Mouse (Mus musculus): ENCODE results near the gene Fxr2. TPM values are rescaled to one million over a fixed set of nuclear protein-coding genes. Genes with fewer than 3 reads are reported as not detected.

The Fxr2 gene
- total and polyA plus RNA-seq, 2 experiments from 2014 or later = 27.2 to 84.1 TPM

DNA sequence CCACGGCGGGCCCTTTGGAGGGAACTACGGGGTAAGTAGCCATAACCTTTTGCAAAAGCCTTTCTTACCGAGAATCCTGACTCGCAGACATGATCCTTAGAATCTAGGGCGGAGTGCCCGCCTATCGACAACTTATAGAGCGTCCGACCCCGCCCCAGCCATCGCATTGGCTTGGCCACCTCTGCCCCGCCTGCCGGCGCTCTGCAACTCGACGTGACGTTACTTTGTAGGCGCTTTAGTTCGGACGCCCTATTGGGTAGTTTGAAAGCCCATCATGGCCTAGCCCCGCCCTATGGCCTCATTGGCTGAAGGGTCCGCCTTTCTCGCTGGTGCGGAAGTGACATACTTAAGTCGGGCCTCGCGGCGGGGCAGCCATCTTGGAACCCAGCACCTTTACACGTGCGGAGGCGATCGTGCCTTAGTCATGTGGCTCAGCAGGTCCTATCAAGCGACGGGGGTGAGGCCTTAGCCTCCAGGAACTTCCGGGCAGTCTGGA lies 39.5 kb downstream of the Fxr2 start, which contains the start of gene Eif4a1:
Gene Eif4a1, minus strand, starts transcription at position 213 of the 496 bp plus-strand sequence.
- ATAC-seq (ENCODE audit: low FRiP score) (peak; percentile 94), DNase-seq (ENCODE audit: low spot score) (peak; percentile 100)
- H3K27ac ChIP-seq (ENCODE audit: low read depth, low read length) = peak within 1 kb of the TSS; percentile 99
- TF ChIP-seq CTCF (IDR thresholded peaks at IDR 0.05) = peak; percentile 35; the same call in 1 of the 2 replicates
- peak within 1 kb of the TSS; percentile 83 for H3K4me2 ChIP-seq (ENCODE audit: low read depth, low read length, poor library complexity, severe bottlenecking)
- no peaks in the 10 kb centered on the region for H3K9me3 ChIP-seq (ENCODE audit: low read length)
- no peaks in the 10 kb centered on the region for H3K27me3 ChIP-seq (ENCODE audit: insufficient read depth, low read length)
- peak within 1 kb of the TSS; percentile 98 for H3K4me3 ChIP-seq (ENCODE audit: low read depth, low read length)
- peaks cover 44% of the 10 kb centered on the region for H3K36me3 ChIP-seq (ENCODE audit: insufficient read depth, low read length)
- H3K9ac ChIP-seq (replicated peaks; ENCODE audit: low read length, poor library complexity, severe bottlenecking) = peak within 1 kb of the TSS; percentile 100
- H3K4me1 ChIP-seq (ENCODE audit: insufficient read depth, low read length) = 0 out of 2 replicates have a peak, but pooled peaks cover 6% of the 10 kb centered on the region
- WGBS = under 1% methylated on average over 36 of the region's 36 CpGs

DNA sequence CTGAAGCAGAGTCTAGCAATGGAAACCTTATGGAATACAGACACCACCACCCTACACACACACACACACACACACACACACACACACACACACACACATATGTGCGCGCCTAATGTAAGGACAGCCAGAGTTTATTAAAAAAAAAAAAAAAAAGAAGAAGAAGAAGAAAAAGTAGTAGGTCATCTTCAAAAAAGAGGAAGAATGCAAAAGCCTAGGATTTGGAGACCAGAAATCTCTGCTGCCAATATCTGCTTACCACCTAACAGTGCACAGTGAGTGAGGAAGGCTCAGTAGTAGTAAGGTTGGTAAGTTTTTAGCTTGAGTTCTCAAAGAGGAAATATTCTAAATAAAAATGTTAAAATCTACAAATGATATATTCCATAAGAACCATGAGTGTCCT lies 46.4 kb downstream of the Fxr2 start:
- Histone ChIP-seq H3K9ac (replicated peaks; ENCODE audit: low read length, poor library complexity, severe bottlenecking) (0 out of 2 replicates have a peak overlapping the region, but pooled peaks have one; percentile 29), H3K27ac (ENCODE audit: low read depth, low read length) (no peak overlapping the region), H3K36me3 (ENCODE audit: insufficient read depth, low read length) (peaks cover 28% of the 10 kb centered on the region), H3K4me3 (ENCODE audit: low read depth, low read length) (no peak overlapping the region), H3K27me3 (ENCODE audit: insufficient read depth, low read length) (no peaks in the 10 kb centered on the region), H3K4me2 (ENCODE audit: low read depth, low read length, poor library complexity, severe bottlenecking) (no peak overlapping the region), H3K9me3 (ENCODE audit: low read length) (no peaks in the 10 kb centered on the region), H3K4me1 (ENCODE audit: insufficient read depth, low read length) (peaks cover 11% of the 10 kb centered on the region)
- 96% methylated on average over 2 of the region's 2 CpGs for WGBS
- ATAC-seq (ENCODE audit: low FRiP score) = no peak
- DNase-seq (ENCODE audit: low spot score) = no peak
- no peak for TF ChIP-seq CTCF (IDR thresholded peaks at IDR 0.05)

DNA sequence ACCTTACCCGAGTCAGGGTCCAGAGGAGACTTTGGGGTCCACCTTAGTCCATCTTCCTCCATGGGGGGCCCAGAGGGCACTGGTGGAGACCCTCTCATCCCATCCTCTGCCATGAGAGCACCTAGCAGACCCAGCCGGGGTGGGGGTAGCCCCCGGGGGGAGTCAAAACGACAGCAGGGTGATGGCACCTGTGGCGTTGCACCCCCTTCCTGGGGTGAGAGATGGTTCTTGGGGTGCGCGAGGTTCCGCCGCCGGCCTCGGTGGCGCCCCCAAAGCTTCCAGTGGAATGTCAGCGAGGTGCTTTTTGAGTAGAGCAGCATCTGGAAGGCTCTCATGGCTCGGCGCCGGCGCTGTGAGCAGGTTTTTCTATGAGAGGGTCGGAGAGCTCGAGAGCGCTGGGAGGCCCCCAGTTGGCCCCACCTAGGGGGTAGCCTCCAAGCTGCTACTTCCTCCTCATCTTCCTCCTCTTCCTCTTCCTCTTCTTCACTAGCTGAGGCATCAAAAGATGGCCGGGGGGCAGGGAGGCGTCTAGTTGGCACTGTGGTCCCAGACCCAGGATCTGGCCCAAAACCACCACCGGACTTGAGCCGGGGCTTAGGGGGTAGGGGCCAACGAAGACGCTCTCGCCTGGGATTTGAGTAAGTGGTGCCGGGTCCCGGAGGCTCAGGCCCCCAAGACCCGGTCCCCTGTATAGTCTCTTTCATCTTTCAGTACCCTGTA lies 47.5 kb downstream of the Fxr2 start:
- H3K4me1 ChIP-seq (ENCODE audit: insufficient read depth, low read length) = peaks cover 11% of the 10 kb centered on the region
- H3K9me3 ChIP-seq (ENCODE audit: low read length) = no peaks in the 10 kb centered on the region
- DNase-seq (ENCODE audit: low spot score) = no peak
- peak overlapping the region; percentile 91 for H3K4me2 ChIP-seq (ENCODE audit: low read depth, low read length, poor library complexity, severe bottlenecking)
- H3K27me3 ChIP-seq (ENCODE audit: insufficient read depth, low read length) = no peaks in the 10 kb centered on the region
- H3K36me3 ChIP-seq (ENCODE audit: insufficient read depth, low read length) = peaks cover 21% of the 10 kb centered on the region
- H3K27ac ChIP-seq (ENCODE audit: low read depth, low read length) = no peak overlapping the region
- H3K9ac ChIP-seq (replicated peaks; ENCODE audit: low read length, poor library complexity, severe bottlenecking) = peak overlapping the region; percentile 86; the same call in 1 of the 2 replicates
- WGBS = 91% methylated on average over 30 of the region's 30 CpGs
- peak overlapping the region; percentile 75 for H3K4me3 ChIP-seq (ENCODE audit: low read depth, low read length)
- ATAC-seq (ENCODE audit: low FRiP score) = no peak
- no peak for TF ChIP-seq CTCF (IDR thresholded peaks at IDR 0.05)

DNA sequence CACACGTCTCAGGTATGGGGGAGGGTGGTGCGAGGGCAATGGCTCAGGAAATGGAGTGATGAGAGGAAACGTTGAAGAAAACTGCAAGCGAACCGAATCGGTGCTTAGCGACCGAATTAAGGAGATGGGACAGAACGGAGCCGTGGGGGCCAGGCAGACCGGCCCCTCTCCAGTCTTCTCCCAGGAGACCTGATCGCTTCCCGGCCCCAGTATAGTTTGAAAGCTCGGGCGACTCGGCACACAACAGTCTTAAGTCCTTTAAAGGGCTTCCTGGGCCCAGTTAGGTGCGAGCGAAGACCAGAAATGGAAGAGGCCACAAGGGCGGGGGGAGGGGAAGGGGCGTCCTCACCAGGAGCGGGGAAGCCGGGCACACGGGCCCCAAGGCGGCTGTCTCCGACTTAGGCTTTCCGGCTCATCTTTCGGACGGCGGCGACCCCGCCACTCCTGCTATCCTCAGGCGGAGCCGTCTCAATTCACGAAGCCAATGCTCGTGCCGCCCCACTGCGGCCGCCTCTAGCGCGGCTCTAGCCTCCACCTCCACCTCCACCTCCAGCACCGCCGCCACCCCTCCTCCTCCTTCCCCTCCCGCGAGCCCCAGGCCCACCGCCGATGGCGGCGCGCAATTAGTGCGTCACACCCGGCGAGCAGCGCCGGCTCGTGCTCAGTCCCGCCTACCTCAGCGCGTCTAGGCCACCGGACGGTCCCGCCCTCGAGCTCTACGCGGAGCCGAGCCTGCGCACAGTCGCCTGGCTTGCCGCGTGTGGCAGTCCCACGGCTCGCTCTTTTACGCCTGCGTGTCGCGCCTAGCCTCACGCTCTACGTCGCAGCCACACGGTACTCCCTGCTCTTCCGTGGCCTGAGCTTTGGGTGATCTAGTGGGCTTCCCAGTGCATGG lies 48.8 kb downstream of the Fxr2 start, which contains the start of gene Senp3:
Gene Senp3, minus strand, starts transcription at position 771 of the 895 bp plus-strand sequence.
- H3K4me2 ChIP-seq (ENCODE audit: low read depth, low read length, poor library complexity, severe bottlenecking) = peak within 1 kb of the TSS; percentile 91
- H3K36me3 ChIP-seq (ENCODE audit: insufficient read depth, low read length) = peaks cover 12% of the 10 kb centered on the region; the same call in 1 of the 2 replicates
- H3K27me3 ChIP-seq (ENCODE audit: insufficient read depth, low read length) = no peaks in the 10 kb centered on the region
- peak within 1 kb of the TSS; percentile 86 for H3K9ac ChIP-seq (replicated peaks; ENCODE audit: low read length, poor library complexity, severe bottlenecking)
- peak within 1 kb of the TSS; percentile 75 for H3K4me3 ChIP-seq (ENCODE audit: low read depth, low read length)
- peak within 1 kb of the TSS; percentile 83 for H3K27ac ChIP-seq (ENCODE audit: low read depth, low read length)
- H3K4me1 ChIP-seq (ENCODE audit: insufficient read depth, low read length) = peaks cover 11% of the 10 kb centered on the region
- no peak for TF ChIP-seq CTCF (IDR thresholded peaks at IDR 0.05)
- DNase-seq (ENCODE audit: low spot score) (peak; percentile 98), ATAC-seq (ENCODE audit: low FRiP score) (peak; percentile 95)
- no peaks in the 10 kb centered on the region for H3K9me3 ChIP-seq (ENCODE audit: low read length)
- WGBS = under 1% methylated on average over 68 of the region's 80 CpGs

DNA sequence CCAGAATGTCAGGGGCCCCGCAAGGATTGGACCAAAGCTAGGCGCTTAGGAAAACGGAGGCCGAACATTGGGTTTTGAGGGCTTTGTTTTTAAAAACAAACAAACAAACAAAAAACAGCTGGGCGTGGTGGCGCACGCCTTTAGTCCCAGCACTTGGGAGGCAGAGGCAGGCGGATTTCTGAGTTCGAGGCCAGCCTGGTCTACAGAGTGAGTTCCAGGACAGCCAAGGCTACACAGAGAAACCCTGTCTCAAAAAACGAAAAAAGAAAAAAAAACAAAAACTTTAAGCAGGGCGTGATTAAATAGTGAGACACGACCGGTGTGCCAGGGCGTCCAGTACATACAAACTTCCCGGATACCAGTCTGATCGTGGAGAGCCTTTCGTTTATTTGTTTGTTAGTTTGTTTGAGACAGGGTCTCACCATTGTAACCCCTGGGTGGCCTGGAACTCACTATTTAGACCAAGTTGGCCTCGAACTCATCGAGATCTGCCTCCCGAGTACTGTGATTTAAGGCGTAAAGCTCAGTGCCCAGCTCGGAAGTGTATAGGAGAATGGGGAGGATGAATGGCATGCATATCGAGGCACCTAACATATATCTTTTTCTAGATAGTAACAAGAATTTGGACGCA lies 49.5 kb downstream of the Fxr2 start:
- H3K4me3 ChIP-seq (ENCODE audit: low read depth, low read length) = peak overlapping the region; percentile 75
- peaks cover 11% of the 10 kb centered on the region for H3K4me1 ChIP-seq (ENCODE audit: insufficient read depth, low read length)
- WGBS = 26% methylated on average over 24 of the region's 24 CpGs
- peak overlapping the region; percentile 91 for H3K4me2 ChIP-seq (ENCODE audit: low read depth, low read length, poor library complexity, severe bottlenecking)
- no peaks in the 10 kb centered on the region for H3K27me3 ChIP-seq (ENCODE audit: insufficient read depth, low read length)
- DNase-seq (ENCODE audit: low spot score) (no peak), ATAC-seq (ENCODE audit: low FRiP score) (no peak)
- H3K9ac ChIP-seq (replicated peaks; ENCODE audit: low read length, poor library complexity, severe bottlenecking) = peak overlapping the region; percentile 86
- no peak for TF ChIP-seq CTCF (IDR thresholded peaks at IDR 0.05)
- peak overlapping the region; percentile 83 for H3K27ac ChIP-seq (ENCODE audit: low read depth, low read length)
- H3K9me3 ChIP-seq (ENCODE audit: low read length) = no peaks in the 10 kb centered on the region
- H3K36me3 ChIP-seq (ENCODE audit: insufficient read depth, low read length) = 0 out of 2 replicates have a peak, but pooled peaks cover 7% of the 10 kb centered on the region

Data from midbrain, postnatal 0 days (tissue).